ENCODE assay signal across 24 mouse cellular contexts in genomic region chr9:77926151-77926550, GRCm38 (mm10).
"Had no signal": no experiment of that assay in that cellular context is flagged by ENCODE, and none has a peak within 500 bp of the region (broad histone marks: within the 10 kb centered on the region; RNA-seq: fewer than 3 reads in every experiment).

No protein-coding gene starts in this region.

- H3K9me3 ChIP-seq: hindbrain, embryonic 10.5 days; hindbrain, embryonic 12.5 days; intestine, embryonic 15.5 days; limb, embryonic 10.5 days; limb, embryonic 12.5 days; liver, embryonic 13.5 days; liver, embryonic 15.5 days had no signal

- H3K36me3 ChIP-seq: hindbrain, embryonic 12.5 days; intestine, embryonic 15.5 days; limb, embryonic 10.5 days; limb, embryonic 12.5 days; liver, embryonic 13.5 days; liver, embryonic 15.5 days had no signal

- H3K4me2 ChIP-seq: heart, embryonic 11.5 days; hindbrain, embryonic 12.5 days; hindbrain, embryonic 14.5 days; intestine, embryonic 15.5 days; limb, embryonic 12.5 days; liver, embryonic 11.5 days; liver, embryonic 13.5 days; liver, embryonic 15.5 days had no signal

- H3K27ac ChIP-seq: gastrocnemius, adult 2 months; hindbrain, embryonic 10.5 days; hindbrain, embryonic 12.5 days; hindbrain, embryonic 14.5 days; intestine, embryonic 15.5 days; layer of hippocampus, adult 2 months; left cerebral cortex, adult 2 months; limb, embryonic 10.5 days; limb, embryonic 12.5 days; liver, embryonic 13.5 days; liver, embryonic 15.5 days had no signal

- H3K27me3 ChIP-seq: hindbrain, embryonic 12.5 days; intestine, embryonic 15.5 days; limb, embryonic 12.5 days; liver, embryonic 13.5 days; liver, embryonic 15.5 days had no signal

- ATAC-seq: hindbrain, embryonic 16.5 days; inflammation-experienced regulatory T-cells, adult 6 months; intestine, embryonic 15.5 days; intestine, postnatal 0 days had no signal

- H3K9ac ChIP-seq: hindbrain, embryonic 12.5 days; hindbrain, embryonic 14.5 days; intestine, embryonic 15.5 days; limb, embryonic 12.5 days; liver, embryonic 13.5 days; liver, embryonic 15.5 days had no signal

- H3K4me3 ChIP-seq: gastrocnemius, adult 2 months; hindbrain, embryonic 10.5 days; hindbrain, embryonic 12.5 days; intestine, embryonic 15.5 days; layer of hippocampus, adult 2 months; left cerebral cortex, adult 2 months; limb, embryonic 10.5 days; limb, embryonic 12.5 days; liver, embryonic 13.5 days; liver, embryonic 15.5 days had no signal

- DNase-seq: gastrocnemius, adult 2 months; gastrocnemius, postnatal 10 days; gastrocnemius, postnatal 25 days; heart, postnatal 10 days; heart, postnatal 4 days; kidney, adult 18-20 months; kidney, adult 8-10 months; kidney, postnatal 10 days; kidney, postnatal 4 days; liver, embryonic 13.5 days had no signal
